Mouse (Mus musculus) kidney, postnatal 0 days (tissue): Measurements from ENCODE around the gene Idh3a. TPM values are rescaled to one million over a fixed set of nuclear protein-coding genes. Genes with fewer than 3 reads are reported as not detected.

Experiments
- ATAC-seq: fragments of 200-750 bp; cut with Nextera tagmentation; replicated peaks from 2 replicates; pipeline ENCODE4 v1.8.0; 2017; ENCODE audit warnings: low read depth, moderate number of reproducible peaks, moderate TSS enrichment, moderate library complexity; ENCODE audit not compliant: low FRiP score
- DNase-seq: peaks from one replicate; pipeline ENCODE4 v3.0.0-alpha.2; 2016; ENCODE audit warnings: low spot score
- H3K27ac ChIP-seq: fragments of 300-500 bp; sonication (generic); 2 replicates; pipeline ENCODE4 v1.5.1; 2014; ENCODE audit warnings: mild to moderate bottlenecking
- H3K27me3 ChIP-seq: fragments of 300-500 bp; sonication (generic); 2 replicates; pipeline ENCODE4 v1.6.1; 2014; ENCODE audit warnings: low read length, mixed read lengths; ENCODE audit not compliant: insufficient read depth
- H3K36me3 ChIP-seq: fragments of 300-500 bp; sonication (generic); 2 replicates; pipeline ENCODE4 v1.6.1; 2014; ENCODE audit warnings: low read length, mixed read lengths; ENCODE audit not compliant: insufficient read depth
- H3K4me1 ChIP-seq: fragments of 300-500 bp; sonication (generic); replicated peaks from 2 replicates; pipeline ENCODE4 v1.6.1; 2014; ENCODE audit warnings: antibody characterized with exemption, low read length, mixed read lengths; ENCODE audit not compliant: insufficient read depth
- H3K4me2 ChIP-seq: fragments of 300-500 bp; sonication (generic); 2 replicates; pipeline ENCODE4 v1.6.1; 2014; ENCODE audit warnings: mild to moderate bottlenecking, low read length, moderate library complexity, mixed read lengths
- H3K4me3 ChIP-seq: fragments of 300-500 bp; sonication (generic); replicated peaks from 2 replicates; pipeline ENCODE4 v1.5.1; 2014; ENCODE audit warnings: low read depth, low read length
- H3K9ac ChIP-seq: fragments of 300-500 bp; sonication (generic); 2 replicates; pipeline ENCODE4 v1.6.1; 2014; ENCODE audit warnings: low read depth, low read length
- H3K9me3 ChIP-seq: fragments of 300-500 bp; sonication (generic); replicated peaks from 2 replicates; pipeline ENCODE4 v1.6.1; 2016; ENCODE audit warnings: low read length, inconsistent platforms, mixed read lengths
- CTCF ChIP-seq: IDR thresholded peaks from 2 replicates; pipeline ENCODE4 v1.5.1; 2016; ENCODE audit warnings: antibody characterized with exemption, low read depth, mild to moderate bottlenecking, moderate library complexity
- WGBS: fragments of 180-500 bp; shearing (Covaris S2); extraction: QIAGEN DNeasy Blood & Tissue Kit; methylation state at CpG from one replicate; pipeline ENCODE4 v1.1.7; 2014; 5-methylcytosine and 5-hydroxymethylcytosine counted together
- polyA plus RNA-seq: library from polyadenylated mRNA; unstranded; fragments of >200 nt; fragmentation: Nextera tagmentation; extraction: Ambion mirVana; gene quantifications from 2 replicates; pipeline ENCODE4 v1.2.1, GENCODE M21; 2015

Gene Idh3a
- polyA plus RNA-seq, 1 experiment from 2014 or later: 247 TPM

- H3K4me2 ChIP-seq: no peak overlapping the region
- H3K36me3 ChIP-seq: no peaks in the 10 kb centered on the region
- H3K4me1 ChIP-seq: no peaks in the 10 kb centered on the region
- ATAC-seq: no peak
- no peak for TF ChIP-seq CTCF
- H3K9ac ChIP-seq: no peak overlapping the region
- H3K9me3 ChIP-seq: no peaks in the 10 kb centered on the region
- DNase-seq: no peak
- WGBS: 63% methylated on average over 9 of the region's 9 CpGs
- H3K27me3 ChIP-seq: no peaks in the 10 kb centered on the region
- no peak overlapping the region for H3K27ac ChIP-seq
- H3K4me3 ChIP-seq: no peak overlapping the region
Measured at GRCm38 (mm10) chr9:54544212-54544953, 41.8 kb upstream of the Idh3a start.

GRCm38 (mm10) chr9:54544954-54545315, 41.2 kb upstream of the Idh3a start:
- Histone ChIP-seq H3K27ac (no peak overlapping the region), H3K27me3 (no peaks in the 10 kb centered on the region), H3K4me1 (no peaks in the 10 kb centered on the region), H3K4me2 (no peak overlapping the region), H3K9ac (no peak overlapping the region), H3K4me3 (no peak overlapping the region), H3K9me3 (no peaks in the 10 kb centered on the region), H3K36me3 (no peaks in the 10 kb centered on the region)
- 83% methylated on average over 4 of the region's 4 CpGs for WGBS
- no peak for DNase-seq
- TF ChIP-seq CTCF: no peak
- no peak for ATAC-seq

- Histone ChIP-seq H3K9me3 (no peaks in the 10 kb centered on the region), H3K4me2 (no peak overlapping the region), H3K4me3 (no peak overlapping the region), H3K27me3 (no peaks in the 10 kb centered on the region), H3K36me3 (no peaks in the 10 kb centered on the region), H3K4me1 (no peaks in the 10 kb centered on the region), H3K27ac (no peak overlapping the region), H3K9ac (no peak overlapping the region)
- DNase-seq (peak; percentile 45), ATAC-seq (no peak)
- peak; percentile 85 for TF ChIP-seq CTCF
- WGBS: 17% methylated on average over 5 of the region's 5 CpGs
Measured at GRCm38 (mm10) chr9:54547536-54547935, 38.6 kb upstream of the Idh3a start.

GRCm38 (mm10) chr9:54549433-54549832, 36.7 kb upstream of the Idh3a start:
- no peaks in the 10 kb centered on the region for H3K36me3 ChIP-seq
- DNase-seq (no peak), ATAC-seq (no peak)
- H3K27me3 ChIP-seq: no peaks in the 10 kb centered on the region
- H3K4me1 ChIP-seq: no peaks in the 10 kb centered on the region
- no peaks in the 10 kb centered on the region for H3K9me3 ChIP-seq
- no peak overlapping the region for H3K4me3 ChIP-seq
- TF ChIP-seq CTCF: no peak
- H3K4me2 ChIP-seq: no peak overlapping the region
- no peak overlapping the region for H3K9ac ChIP-seq
- 93% methylated on average over 6 of the region's 6 CpGs for WGBS
- no peak overlapping the region for H3K27ac ChIP-seq

DNA sequence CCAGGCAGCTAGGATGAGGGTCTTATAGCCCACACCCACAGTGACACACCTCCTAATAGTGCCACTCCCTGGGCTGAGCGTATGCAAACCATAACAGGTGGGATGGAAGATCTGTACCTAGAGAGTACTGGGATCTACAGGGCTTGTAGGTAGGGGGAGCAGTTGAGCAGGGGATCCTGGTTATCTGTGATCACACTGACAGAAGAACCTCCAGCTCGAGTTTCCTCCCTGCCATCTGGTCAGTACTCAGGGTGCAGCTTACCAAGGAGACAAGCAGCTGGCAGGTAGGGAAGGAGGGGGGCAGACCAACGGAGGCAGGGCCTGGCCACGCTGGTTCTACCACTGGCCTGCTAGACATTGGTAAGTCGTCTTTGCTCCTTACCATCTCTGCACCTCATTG, 33.7 kb upstream of the Idh3a start:
- Histone ChIP-seq H3K4me2 (no peak overlapping the region), H3K36me3 (no peaks in the 10 kb centered on the region), H3K9ac (no peak overlapping the region), H3K9me3 (no peaks in the 10 kb centered on the region), H3K27ac (no peak overlapping the region), H3K27me3 (no peaks in the 10 kb centered on the region), H3K4me3 (no peak overlapping the region), H3K4me1 (no peaks in the 10 kb centered on the region)
- ATAC-seq: no peak
- TF ChIP-seq CTCF: peak; percentile 60
- peak; percentile 60 for DNase-seq
- WGBS: 17% methylated on average over 5 of the region's 5 CpGs

- Histone ChIP-seq H3K27ac (no peak overlapping the region), H3K9me3 (no peaks in the 10 kb centered on the region), H3K36me3 (no peaks in the 10 kb centered on the region), H3K4me1 (0 out of 2 replicates have a peak, but pooled peaks cover 6% of the 10 kb centered on the region), H3K27me3 (no peaks in the 10 kb centered on the region), H3K4me3 (no peak overlapping the region), H3K9ac (no peak overlapping the region), H3K4me2 (no peak overlapping the region)
- 73% methylated on average over 2 of the region's 2 CpGs for WGBS
- ATAC-seq (no peak), DNase-seq (no peak)
- TF ChIP-seq CTCF: no peak
Measured at GRCm38 (mm10) chr9:54555044-54555443, 31.1 kb upstream of the Idh3a start.

DNA sequence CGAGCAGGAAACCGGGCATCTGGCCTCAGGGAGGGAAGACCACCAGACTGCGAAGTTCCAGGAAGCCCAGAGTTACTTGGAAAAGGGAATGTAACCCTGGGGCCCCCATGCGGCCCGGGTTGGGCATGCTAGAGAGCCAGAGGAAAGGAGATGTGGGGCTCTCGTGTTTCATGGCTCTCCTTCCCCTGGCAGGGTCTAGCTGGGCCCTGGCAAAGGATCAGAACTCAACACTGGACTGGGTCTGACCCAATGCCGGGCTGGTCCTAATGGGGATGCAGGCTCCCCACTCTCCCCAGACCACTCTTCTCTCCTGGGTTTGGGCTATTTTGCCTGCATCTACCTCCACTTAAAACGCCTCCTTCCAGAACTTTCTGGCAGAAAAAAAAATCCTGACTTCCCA, 27.4 kb upstream of the Idh3a start:
- Histone ChIP-seq H3K4me1 (0 out of 2 replicates have a peak, but pooled peaks cover 6% of the 10 kb centered on the region), H3K36me3 (no peaks in the 10 kb centered on the region), H3K9me3 (no peaks in the 10 kb centered on the region), H3K4me2 (no peak overlapping the region), H3K9ac (no peak overlapping the region), H3K27me3 (no peaks in the 10 kb centered on the region), H3K4me3 (no peak overlapping the region), H3K27ac (no peak overlapping the region)
- peak; percentile 36 for DNase-seq
- no peak for ATAC-seq
- 62% methylated on average over 8 of the region's 8 CpGs for WGBS
- TF ChIP-seq CTCF: peak; percentile 13; the same call in 1 of the 2 replicates
